Mouse (Mus musculus) lung, postnatal 0 days (tissue): ENCODE measurements around the gene Med13l.

Experiments
- CTCF ChIP-seq: IDR thresholded peaks from 2 replicates; pipeline ENCODE4 v1.5.1; 2016; ENCODE audit warnings: antibody characterized with exemption, mild to moderate bottlenecking
- EP300 ChIP-seq: IDR thresholded peaks from 2 replicates; pipeline ENCODE4 v1.6.1; 2016; ENCODE audit warnings: antibody characterized with exemption, mild to moderate bottlenecking, control low read depth

GRCm38 (mm10) chr5:118563590-118563989, 3.1 kb downstream of the Med13l start:
- TF ChIP-seq CTCF (no peak), EP300 (no peak)
